Mouse (Mus musculus) lung, adult 2 months (tissue): ENCODE measurements around the gene 4931422A03Rik. TPM values are rescaled to one million over a fixed set of nuclear protein-coding genes. Genes with fewer than 3 reads are reported as not detected.

Source experiments
- DNase-seq: peaks from one replicate; pipeline ENCODE4 v3.0.0; 2022
- H3K4me1 ChIP-seq: fragments of 200-500 bp; 2 replicates; pipeline ENCODE4 v1.6.1; 2011; ENCODE audit warnings: low read length; ENCODE audit not compliant: control insufficient read depth, insufficient read depth
- H3K4me3 ChIP-seq: fragments of 200-500 bp; replicated peaks from 2 replicates; pipeline ENCODE3; 2011; ENCODE audit warnings: low read depth, mild to moderate bottlenecking, control low read depth, low read length; ENCODE audit errors: extremely low read depth
- CTCF ChIP-seq: fragments of 200-500 bp; IDR thresholded peaks from 2 replicates; pipeline ENCODE4 v1.5.1; 2011; ENCODE audit warnings: mild to moderate bottlenecking, low read length, control low read depth; ENCODE audit not compliant: insufficient read depth
- POLR2A ChIP-seq: fragments of 200-500 bp; IDR thresholded peaks from 2 replicates; pipeline ENCODE4 v1.6.1; 2011; ENCODE audit warnings: low read depth, mild to moderate bottlenecking, control low read depth, low read length, borderline replicate concordance; ENCODE audit errors: extremely low read depth
- WGBS: fragments of 180-500 bp; shearing (Covaris S2); methylation state at CpG from one replicate; pipeline ENCODE4 v1.1.7; 2018; 5-methylcytosine and 5-hydroxymethylcytosine counted together
- polyA plus RNA-seq: library from polyadenylated mRNA; depleted of rRNA; stranded (reverse); fragments of >200 nt; gene quantifications from 2 replicates; pipeline ENCODE4 v1.2.3, GENCODE M21; 2012

The 4931422A03Rik gene
- polyA plus RNA-seq, 1 experiment = not detected

- 90% methylated on average over 5 of the region's 5 CpGs for WGBS
- Histone ChIP-seq H3K4me3 (no peak overlapping the region), H3K4me1 (no peaks in the 10 kb centered on the region)
- TF ChIP-seq CTCF (no peak), POLR2A (no peak)
- DNase-seq = no peak
Measured at GRCm38 (mm10) chr2:103959066-103959465, 69.1 kb downstream of the 4931422A03Rik start.

GRCm38 (mm10) chr2:103958634-103959033, 69.5 kb downstream of the 4931422A03Rik start:
- 67% methylated on average over 3 of the region's 3 CpGs for WGBS
- DNase-seq = no peak
- Histone ChIP-seq H3K4me3 (no peak overlapping the region), H3K4me1 (no peaks in the 10 kb centered on the region)
- no peak for TF ChIP-seq POLR2A
- no peak for TF ChIP-seq CTCF

- no peak for DNase-seq
- Histone ChIP-seq H3K4me3 (no peak within 1 kb of the TSS), H3K4me1 (no peaks in the 10 kb centered on the region)
- WGBS = 47% methylated on average over 10 of the region's 10 CpGs
- TF ChIP-seq POLR2A = no peak
- TF ChIP-seq CTCF = no peak
Measured at GRCm38 (mm10) chr2:103957649-103958546, 70.3 kb downstream of the 4931422A03Rik start, which contains the start of gene Lmo2. TSS of gene Lmo2 (plus strand) at chr2:103957986.

GRCm38 (mm10) chr2:103956867-103957266, 71.3 kb downstream of the 4931422A03Rik start:
- WGBS = 77% methylated on average over 6 of the region's 6 CpGs
- DNase-seq = no peak
- Histone ChIP-seq H3K4me3 (no peak overlapping the region), H3K4me1 (no peaks in the 10 kb centered on the region)
- TF ChIP-seq CTCF = no peak
- TF ChIP-seq POLR2A = no peak

GRCm38 (mm10) chr2:103955714-103956113, 72.4 kb downstream of the 4931422A03Rik start:
- no peak for TF ChIP-seq POLR2A
- TF ChIP-seq CTCF = no peak
- Histone ChIP-seq H3K4me3 (no peak overlapping the region), H3K4me1 (no peaks in the 10 kb centered on the region)
- WGBS = 74% methylated on average over 3 of the region's 3 CpGs
- no peak for DNase-seq

- TF ChIP-seq POLR2A = no peak
- Histone ChIP-seq H3K4me3 (no peak overlapping the region), H3K4me1 (no peaks in the 10 kb centered on the region)
- WGBS = 93% methylated on average over 6 of the region's 6 CpGs
- no peak for DNase-seq
Measured at GRCm38 (mm10) chr2:103953050-103953835, 74.9 kb downstream of the 4931422A03Rik start.

GRCm38 (mm10) chr2:103947982-103948655, 80.0 kb downstream of the 4931422A03Rik start:
- TF ChIP-seq CTCF (no peak), POLR2A (no peak)
- Histone ChIP-seq H3K4me1 (no peaks in the 10 kb centered on the region), H3K4me3 (no peak overlapping the region)
- 64% methylated on average over 8 of the region's 8 CpGs for WGBS
- no peak for DNase-seq

GRCm38 (mm10) chr2:103946892-103947291, 81.3 kb downstream of the 4931422A03Rik start:
- DNase-seq = no peak
- 63% methylated on average over 8 of the region's 8 CpGs for WGBS
- TF ChIP-seq CTCF = no peak
- TF ChIP-seq POLR2A = no peak

GRCm38 (mm10) chr2:103945571-103946092, 82.5 kb downstream of the 4931422A03Rik start:
- no peak for DNase-seq
- TF ChIP-seq POLR2A = no peak
- TF ChIP-seq CTCF = no peak
- WGBS = 45% methylated on average over 5 of the region's 5 CpGs
- no peaks in the 10 kb centered on the region for H3K4me1 ChIP-seq
- H3K4me3 ChIP-seq = no peak overlapping the region

More at GRCm38 (mm10) chr2:103946892-103947291, 81.3 kb downstream of the 4931422A03Rik start:
- H3K4me3 ChIP-seq = no peak overlapping the region
- no peaks in the 10 kb centered on the region for H3K4me1 ChIP-seq
